In genomic region chr3:36862721-36863275, GRCm38 (mm10) we compare ENCODE assay signal across 8 mouse cellular contexts. TPM values are rescaled to one million over a fixed set of nuclear protein-coding genes. Genes with fewer than 3 reads are reported as not detected.
DNase-seq lines count a peak whose midpoint lies in the region; ATAC-seq lines count a peak whose summit lies in the region.

TSS of gene 4932438A13Rik (plus strand) at chr3:36863104.

- intact Hi-C loops in heart, postnatal 14 days (cut with DNase I) = loop anchor here (10.0 kb wide), 1 partner anchor 342 kb away; no protein-coding TSS in a partner anchor

- peak within 1 kb of the TSS; percentile 80 for H3K4me3 ChIP-seq in forebrain, embryonic 14.5 days (ENCODE audit: low read depth, low read length)
- H3K4me3 ChIP-seq in neural tube, embryonic 15.5 days (replicated peaks) = peak within 1 kb of the TSS; percentile 86

- H3K27me3 ChIP-seq in forebrain, embryonic 14.5 days (replicated peaks; ENCODE audit: control insufficient read depth, insufficient read depth, low read length) = no peaks in the 10 kb centered on the region
- no peaks in the 10 kb centered on the region for H3K27me3 ChIP-seq in neural tube, embryonic 15.5 days (replicated peaks)

- peak within 1 kb of the TSS; percentile 80 for H3K9ac ChIP-seq in forebrain, embryonic 14.5 days (ENCODE audit: low read length)
- peak within 1 kb of the TSS; percentile 85 for H3K9ac ChIP-seq in neural tube, embryonic 15.5 days (replicated peaks)

- H3K4me1 ChIP-seq in forebrain, embryonic 14.5 days (ENCODE audit: control insufficient read depth, insufficient read depth, low read length) = peaks cover 4% of the 10 kb centered on the region; the same call in 1 of the 2 replicates
- peaks cover 8% of the 10 kb centered on the region for H3K4me1 ChIP-seq in neural tube, embryonic 15.5 days

- H3K4me2 ChIP-seq in forebrain, embryonic 14.5 days (ENCODE audit: low read length) = peak within 1 kb of the TSS; percentile 72
- peak within 1 kb of the TSS; percentile 63 for H3K4me2 ChIP-seq in neural tube, embryonic 15.5 days

- peak; percentile 99 for ATAC-seq in forebrain, embryonic 14.5 days
- peak; percentile 99 for ATAC-seq in neural tube, embryonic 15.5 days (ENCODE audit: low FRiP score)

- 1% methylated on average over 38 of the region's 38 CpGs for WGBS in forebrain, embryonic 14.5 days
- whole genome bisulfite sequencing in neural tube, embryonic 15.5 days = 3% methylated on average over 37 of the region's 38 CpGs

- DNase-seq in ES-CJ7 (ENCODE audit: low read depth, low spot score) = peak; percentile 86
- peak; percentile 98 for DNase-seq in cerebellum, adult 11 months
- DNase-seq in forebrain, embryonic 14.5 days (ENCODE audit: low spot score) = peak; percentile 96
- peak; percentile 99 to 100 for DNase-seq in heart, postnatal 14 days
- DNase-seq in layer of hippocampus, adult 11-12 months (ENCODE audit: low spot score) = peak; percentile 95
- DNase-seq in lung, adult 18-20 months = peak; percentile 96 to 97
- DNase-seq in testis, postnatal 14 days (ENCODE audit: low spot score) = peak; percentile 97

- H3K36me3 ChIP-seq in forebrain, embryonic 14.5 days (ENCODE audit: control insufficient read depth, insufficient read depth, low read length) = peaks cover 8% of the 10 kb centered on the region
- peaks cover 20% of the 10 kb centered on the region for H3K36me3 ChIP-seq in neural tube, embryonic 15.5 days

- H3K9me3 ChIP-seq in forebrain, embryonic 14.5 days (replicated peaks; ENCODE audit: control insufficient read depth, low read length) = no peaks in the 10 kb centered on the region
- no peaks in the 10 kb centered on the region for H3K9me3 ChIP-seq in neural tube, embryonic 15.5 days (replicated peaks)

- H3K27ac ChIP-seq in forebrain, embryonic 14.5 days (ENCODE audit: low read depth, low read length) = peak within 1 kb of the TSS; percentile 58; the same call in 1 of the 2 replicates
- H3K27ac ChIP-seq in neural tube, embryonic 15.5 days (replicated peaks) = peak within 1 kb of the TSS; percentile 84

RNA-seq across cellular contexts. Expression of gene 4932438A13Rik, which starts in this region (rescaled TPM):
- polyA plus RNA-seq in forebrain, embryonic 14.5 days (2014; fragmentation: Nextera tagmentation; extraction: Ambion mirVana) = 55.3 and 82.5 TPM in 2 replicates
- 10 to 100 TPM; 42.1 to 44.2 TPM for total RNA-seq in heart, postnatal 14 days (2021)
- polyA plus RNA-seq in neural tube, embryonic 15.5 days (2015; fragmentation: Nextera tagmentation; extraction: Ambion mirVana) = 73.9 and 75.2 TPM in 2 replicates

Comparison
In these comparisons a context has a peak if more than half of its experiments do, and no peak if none do; other contexts are left out.
1. Peak in every context shown above with its lines: DNase-seq, ATAC-seq, H3K4me3 ChIP-seq and H3K27ac ChIP-seq.